Mouse (Mus musculus) layer of hippocampus, adult 2 months (tissue): ENCODE measurements at regions not wholly inside any gene's neighbourhood (a gene's known extent, or its start where the extent isn't known, plus 50 kb on each side); places are given as distances from the start of the nearest gene placed in this dataset.
A peak's percentile ranks its signal among the peaks of the same experiment; 100 is the strongest.

ENCODE experiments used
- DNase-seq, 2 experiments: peaks; one replicate each; pipeline ENCODE4 v3.0.0; 2022; ENCODE audit warnings: low spot score in 2 of 2
- H3K27ac ChIP-seq: fragments of 200-600 bp; 2 replicates; pipeline ENCODE4 v1.8.1; 2022
- H3K4me3 ChIP-seq: fragments of 200-600 bp; 2 replicates; pipeline ENCODE4 v1.8.1; 2022; ENCODE audit warnings: mild to moderate bottlenecking
- CTCF ChIP-seq: fragments of 200-600 bp; conservative IDR thresholded peaks from 2 replicates; pipeline ENCODE4 v1.8.1; 2022; ENCODE audit warnings: antibody characterized with exemption, mild to moderate bottlenecking, moderate library complexity

DNA sequence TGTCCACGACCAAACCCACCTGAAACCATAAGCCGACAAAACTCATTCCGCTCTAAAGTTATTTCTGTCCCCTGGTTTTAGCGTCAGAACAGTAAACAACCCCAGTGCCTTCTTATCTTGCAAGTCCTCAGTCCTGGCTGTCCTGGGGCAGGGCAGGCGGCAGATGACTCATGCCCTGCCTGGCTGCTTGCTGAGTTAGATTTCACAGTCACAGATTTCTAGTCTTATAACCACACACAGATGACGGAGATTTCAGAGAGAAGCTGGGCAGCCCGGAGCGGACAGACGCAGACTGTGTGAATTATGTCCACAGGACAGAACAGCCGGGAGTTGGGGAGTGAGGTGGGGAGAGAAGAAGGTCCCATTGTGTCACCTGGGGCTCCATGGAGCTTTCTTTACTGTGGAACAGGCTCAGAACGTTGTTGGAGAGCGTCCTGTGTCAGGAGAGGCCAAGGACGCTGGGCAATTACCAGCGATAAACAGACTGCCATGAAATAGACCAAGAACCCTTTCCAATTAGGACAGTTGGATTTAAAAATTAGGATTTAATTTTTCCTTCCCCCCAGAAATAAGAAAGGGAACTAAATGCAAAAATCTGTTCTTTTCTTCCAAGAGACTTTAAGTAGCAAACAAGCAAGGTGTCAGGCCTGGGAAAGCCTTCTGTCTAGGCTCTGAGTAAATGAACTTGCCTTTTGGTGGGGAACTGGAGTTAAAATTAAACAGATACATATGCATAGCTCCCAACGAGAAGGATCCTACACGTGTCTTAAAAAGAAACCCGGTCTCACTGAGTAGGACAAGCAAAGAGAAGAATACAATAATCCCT lies 87.8 kb upstream of the Npas2 start:
- no peak for TF ChIP-seq CTCF
- no peak overlapping the region for H3K4me3 ChIP-seq
- peak overlapping the region; percentile 28; the same call in 1 of the 2 replicates for H3K27ac ChIP-seq
- DNase-seq = no peak

DNA sequence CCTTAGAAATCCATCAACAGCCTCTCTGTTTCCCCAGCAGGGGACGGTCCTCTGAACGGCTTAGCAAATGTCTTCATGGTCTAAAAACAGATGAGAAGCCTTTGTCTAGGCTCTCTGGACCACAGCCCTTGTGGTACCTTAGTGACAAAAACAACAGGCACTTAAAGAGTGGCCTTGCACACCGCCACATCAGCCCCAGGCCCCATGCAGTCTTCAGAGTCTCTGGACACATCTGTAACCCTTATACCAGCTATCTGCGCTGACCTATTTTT lies 87.2 kb upstream of the Npas2 start:
- DNase-seq = no peak
- Histone ChIP-seq H3K27ac (peak overlapping the region; percentile 2; the same call in 1 of the 2 replicates), H3K4me3 (no peak overlapping the region)
- TF ChIP-seq CTCF = peak; percentile 51

DNA sequence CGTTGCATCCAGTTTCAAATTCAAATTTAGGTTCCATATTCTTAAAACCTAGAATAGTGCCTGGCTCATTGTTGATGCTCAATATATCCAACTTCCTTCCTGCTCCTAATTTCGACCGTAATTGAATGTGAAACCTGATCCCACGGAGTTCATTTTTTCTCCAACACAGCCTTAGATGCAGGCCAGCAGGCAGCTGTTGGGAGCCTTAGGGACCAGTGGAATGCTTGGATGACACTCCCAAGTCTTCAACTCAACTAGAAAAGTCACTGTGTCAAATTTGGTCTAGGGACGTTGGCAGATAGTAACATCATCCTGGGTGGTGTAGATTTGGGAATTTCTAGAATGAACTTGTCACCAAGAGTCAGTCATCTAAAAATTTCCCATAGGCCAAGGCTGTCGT lies 86.9 kb upstream of the Npas2 start:
- DNase-seq = no peak
- no peak overlapping the region for H3K4me3 ChIP-seq
- no peak for TF ChIP-seq CTCF
- H3K27ac ChIP-seq = peak overlapping the region; percentile 2; the same call in 1 of the 2 replicates

DNA sequence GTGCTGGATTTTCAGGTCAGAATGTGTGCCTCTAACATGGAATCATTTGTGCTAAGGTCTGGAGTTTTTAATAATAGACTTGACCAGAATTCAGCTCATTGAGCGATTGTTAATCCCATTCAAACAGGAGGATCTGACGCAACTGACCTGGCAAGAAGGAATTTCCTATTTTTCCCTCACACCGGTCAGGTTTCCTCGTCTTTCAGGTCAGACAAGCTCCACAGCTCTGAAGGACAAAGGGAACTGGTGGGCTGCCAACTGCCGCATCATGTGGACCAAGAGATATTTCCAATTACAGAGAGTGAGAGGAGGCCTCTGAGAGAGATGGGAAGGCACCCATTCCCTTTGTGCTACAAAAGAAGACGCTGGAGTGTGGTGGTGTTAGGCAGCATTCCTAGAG lies 77.2 kb upstream of the Npas2 start:
- Histone ChIP-seq H3K4me3 (no peak overlapping the region), H3K27ac (no peak overlapping the region)
- DNase-seq = no peak
- no peak for TF ChIP-seq CTCF

DNA sequence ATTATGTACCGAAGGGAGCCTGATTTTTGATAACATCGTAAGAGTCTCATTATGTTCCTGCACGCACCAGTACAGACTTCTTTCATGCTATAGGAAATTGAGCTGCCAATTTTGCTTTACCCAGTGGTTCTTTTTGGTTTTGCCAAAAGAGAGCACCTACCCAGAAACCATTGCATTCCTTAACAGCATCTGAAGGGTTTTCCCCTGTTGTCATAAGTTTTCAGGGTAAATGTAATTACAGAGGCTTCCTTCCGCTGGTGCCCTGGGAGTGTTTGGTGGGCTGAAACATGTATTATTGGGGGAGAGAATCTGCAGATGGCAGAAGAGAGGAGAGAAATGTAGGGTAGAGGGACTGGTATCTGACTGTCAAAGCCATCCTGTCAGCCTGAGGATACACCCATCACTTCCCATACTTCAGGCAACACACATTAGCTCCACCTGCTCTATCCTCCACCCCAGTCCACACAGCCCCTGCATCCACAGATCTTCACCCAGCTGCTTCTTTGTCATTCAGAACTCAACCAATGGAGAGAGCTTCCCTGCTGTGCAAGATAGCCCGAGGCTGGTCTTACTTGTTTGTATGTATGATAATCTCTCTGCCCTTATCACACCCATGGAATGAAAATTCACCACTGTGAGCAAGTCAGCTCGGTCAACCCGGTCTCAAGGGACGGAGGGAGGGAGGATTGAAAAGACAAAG lies 71.1 kb upstream of the Npas2 start:
- no peak overlapping the region for H3K4me3 ChIP-seq
- no peak overlapping the region for H3K27ac ChIP-seq
- no peak for DNase-seq
- no peak for TF ChIP-seq CTCF

DNA sequence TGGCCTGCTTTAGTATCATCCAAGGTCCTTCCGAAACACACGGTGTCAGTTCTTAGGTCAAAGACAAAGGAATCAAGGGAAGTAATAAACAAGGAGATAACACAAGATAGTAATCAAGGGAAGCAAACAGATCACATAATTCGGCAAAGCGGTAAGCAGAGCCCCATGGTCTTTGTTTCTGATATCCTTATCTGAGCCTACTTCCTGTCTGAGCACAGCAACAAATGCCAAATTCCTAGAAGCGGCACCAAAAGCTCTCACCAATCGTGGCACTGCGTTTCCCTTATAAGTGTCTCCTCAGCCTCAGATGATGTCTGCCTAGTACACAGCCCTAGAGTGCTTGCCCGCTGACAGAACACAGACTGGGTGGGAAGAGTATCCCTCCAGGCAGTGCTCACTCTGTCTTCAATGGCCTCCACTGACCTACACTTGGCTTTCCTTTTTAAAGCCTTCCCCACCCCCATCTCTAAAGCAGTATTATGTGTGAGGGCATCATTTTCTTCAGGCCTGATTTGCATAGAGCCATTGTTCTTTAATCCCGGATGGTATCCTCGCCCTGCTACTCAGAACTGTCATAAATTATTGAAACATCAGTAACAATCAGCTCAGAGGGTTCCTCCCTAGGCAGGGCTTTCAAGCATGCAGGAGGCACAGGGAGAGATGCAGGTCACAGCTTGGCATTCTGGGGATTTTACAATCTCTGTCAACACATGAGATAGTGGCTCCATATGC lies 70.3 kb upstream of the Npas2 start:
- no peak overlapping the region for H3K27ac ChIP-seq
- DNase-seq = no peak
- H3K4me3 ChIP-seq = no peak overlapping the region
- no peak for TF ChIP-seq CTCF

DNA sequence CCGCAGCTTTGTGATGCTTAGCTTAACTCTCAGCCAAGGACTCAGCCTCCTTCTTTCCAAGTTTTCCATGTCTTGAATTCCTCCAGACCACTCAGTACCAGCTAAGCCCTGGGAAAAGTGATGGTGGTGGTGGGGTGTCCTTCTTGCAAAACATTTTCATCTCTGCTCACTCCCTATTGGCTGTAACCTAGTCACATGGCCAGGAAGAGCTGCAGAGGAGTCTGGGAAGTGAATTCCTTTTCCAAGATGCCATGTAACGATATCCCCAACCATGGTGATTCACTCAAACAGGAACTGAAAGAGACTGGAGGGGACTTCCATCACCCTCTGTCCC lies 69.8 kb upstream of the Npas2 start:
- TF ChIP-seq CTCF = no peak
- no peak for DNase-seq

DNA sequence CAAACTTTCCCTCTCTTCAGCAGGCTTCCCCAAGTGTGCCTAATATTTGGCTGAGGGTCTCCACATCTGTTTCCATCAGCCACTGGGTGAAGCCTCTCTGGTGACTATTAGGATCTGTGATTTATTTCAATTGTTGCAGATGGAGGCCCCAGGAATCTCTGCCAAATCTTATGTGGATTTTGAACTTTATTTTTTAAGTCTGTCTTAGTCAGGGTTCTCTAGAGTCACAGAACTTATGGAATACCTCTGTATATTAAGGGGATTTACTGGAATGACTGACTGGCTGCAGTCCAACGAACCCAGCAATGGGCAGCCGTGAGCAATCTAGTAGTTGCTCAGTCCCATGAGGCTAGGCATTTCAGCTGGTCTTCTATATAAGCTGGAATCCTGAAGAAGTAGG lies 59.0 kb upstream of the Npas2 start:
- DNase-seq = no peak
- Histone ChIP-seq H3K4me3 (no peak overlapping the region), H3K27ac (no peak overlapping the region)
- TF ChIP-seq CTCF = no peak

More for the DNA sequence above, 69.8 kb upstream of the Npas2 start:
- no peak overlapping the region for H3K27ac ChIP-seq
- no peak overlapping the region for H3K4me3 ChIP-seq

DNA sequence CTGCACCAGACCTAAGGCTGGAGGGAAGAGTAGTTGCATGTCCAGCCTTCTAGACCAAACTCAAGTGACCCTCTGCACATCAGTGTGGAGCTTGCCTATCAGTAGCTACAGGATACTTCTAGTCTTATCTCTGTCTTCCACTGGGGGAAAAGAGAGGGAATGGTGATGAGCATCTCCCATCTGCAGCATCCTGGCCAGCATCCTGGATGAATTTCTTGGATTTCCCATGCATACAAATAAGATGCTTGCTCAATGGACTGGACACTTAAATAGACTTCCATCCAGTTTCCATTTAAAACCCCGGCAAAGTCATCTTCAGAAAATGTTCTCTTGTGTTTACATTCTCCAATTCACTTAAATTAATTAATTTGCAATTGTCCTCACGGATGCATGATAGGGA lies 50.5 kb upstream of the Npas2 start:
- no peak for DNase-seq
- no peak overlapping the region for H3K27ac ChIP-seq
- TF ChIP-seq CTCF = no peak
- no peak overlapping the region for H3K4me3 ChIP-seq

DNA sequence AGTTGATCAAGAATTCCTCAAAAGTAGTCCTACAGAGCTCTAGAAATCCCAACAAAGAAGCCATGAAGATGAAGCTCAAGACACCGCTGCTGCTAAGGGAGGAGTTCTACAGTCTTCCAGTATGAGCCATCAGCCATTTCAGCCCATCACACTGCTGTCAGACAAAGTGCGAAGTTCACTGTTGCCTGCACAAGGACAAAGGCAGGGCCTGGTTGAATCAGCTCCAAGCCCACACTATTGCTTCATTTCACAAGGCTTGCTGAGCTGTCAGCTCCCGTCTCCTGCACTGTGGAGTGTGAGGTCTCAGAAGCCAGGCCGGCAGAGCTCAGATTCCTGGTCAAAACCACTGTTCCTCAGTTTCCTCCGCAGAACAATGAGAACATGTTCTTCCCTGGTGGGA lies 49.9 kb upstream of the Npas2 start:
- no peak for TF ChIP-seq CTCF
- no peak overlapping the region for H3K4me3 ChIP-seq
- DNase-seq = no peak
- H3K27ac ChIP-seq = no peak overlapping the region
